Mouse (Mus musculus) layer of hippocampus, adult 8-10 months (tissue): ENCODE results near the gene Icmt. TPM values are rescaled to one million over a fixed set of nuclear protein-coding genes. Genes with fewer than 3 reads are reported as not detected.

Experiments
- DNase-seq, 2 experiments: peaks; one replicate each; pipeline ENCODE4 v3.0.0; 2022; ENCODE audit warnings: low spot score in 2 of 2
- total RNA-seq, 4 experiments: library from RNA; stranded (reverse); gene quantifications; 2 replicates each; pipeline ENCODE4 v1.2.4; 2022

The Icmt gene
- total RNA-seq, 4 experiments from 2014 or later: 38.0 to 52.1 (median 47.0) TPM

DNA sequence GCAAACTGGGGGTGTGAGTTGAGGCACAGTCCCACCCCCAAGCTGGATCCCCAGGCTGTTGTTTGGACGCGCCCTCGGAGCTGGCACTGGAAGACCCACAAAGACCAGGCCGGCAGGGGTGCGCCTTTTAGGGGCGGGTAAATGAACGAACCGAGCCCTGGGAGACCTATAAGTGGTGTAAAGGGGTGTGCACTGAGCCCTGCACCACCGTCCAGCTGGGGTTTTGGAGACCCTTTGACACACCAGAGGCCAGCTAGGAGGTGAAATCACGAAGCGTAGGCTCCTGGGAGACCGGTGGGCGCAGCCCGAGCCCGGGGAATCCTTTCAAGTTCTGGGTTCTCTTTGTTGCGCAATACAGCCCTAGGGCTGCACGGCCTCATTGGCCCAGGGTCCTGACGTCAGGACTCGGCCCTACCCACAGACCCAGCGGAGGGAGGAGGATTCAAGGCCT is 22.3 kb upstream of the Icmt start:
- no peak for DNase-seq

DNA sequence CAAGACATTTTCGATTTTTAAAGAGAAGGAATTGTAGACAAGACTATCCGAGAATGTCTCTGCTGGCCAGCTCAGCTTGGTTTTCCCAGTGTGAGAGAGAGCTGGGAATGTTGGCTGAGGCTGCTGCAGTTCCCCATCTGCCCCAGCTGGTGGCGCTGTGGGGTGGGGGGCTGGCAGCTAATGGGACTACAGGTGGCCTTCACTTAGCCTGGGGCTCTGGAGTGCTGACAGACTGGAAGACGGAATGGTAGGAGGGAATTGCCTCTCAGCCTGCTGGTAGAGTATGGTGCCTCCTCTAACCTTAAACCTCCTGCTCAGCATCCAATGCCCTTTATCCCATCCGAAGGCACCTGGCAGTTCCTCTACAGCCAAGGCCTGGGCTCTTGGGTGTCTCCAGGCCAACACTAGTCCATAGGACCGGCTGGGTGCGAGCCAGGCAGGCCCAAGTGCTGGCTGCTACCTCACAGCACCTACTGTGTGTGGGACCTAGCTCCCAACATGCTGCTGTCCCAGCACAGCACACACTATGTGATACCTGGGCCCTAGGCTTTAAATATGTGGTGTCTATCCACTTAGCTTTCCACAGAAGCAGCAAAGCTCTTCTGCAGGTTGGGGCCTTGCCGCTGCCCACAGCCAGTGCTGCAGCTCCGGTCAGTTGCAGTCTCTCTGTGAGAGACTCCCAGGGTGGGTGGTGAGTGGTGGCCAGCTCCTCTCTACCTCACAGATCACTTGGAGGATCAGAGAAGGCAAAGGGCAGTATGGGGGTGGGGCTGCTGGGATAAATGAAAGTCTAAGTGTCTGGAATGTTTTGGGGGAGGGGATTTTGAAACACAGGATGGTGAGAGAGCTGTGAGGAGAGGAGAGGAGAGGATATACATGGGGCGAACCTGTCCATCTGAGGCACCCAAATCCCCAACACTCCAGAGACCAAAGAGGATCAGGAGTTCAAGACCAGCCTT is 20.4 kb upstream of the Icmt start:
- DNase-seq: no peak

DNA sequence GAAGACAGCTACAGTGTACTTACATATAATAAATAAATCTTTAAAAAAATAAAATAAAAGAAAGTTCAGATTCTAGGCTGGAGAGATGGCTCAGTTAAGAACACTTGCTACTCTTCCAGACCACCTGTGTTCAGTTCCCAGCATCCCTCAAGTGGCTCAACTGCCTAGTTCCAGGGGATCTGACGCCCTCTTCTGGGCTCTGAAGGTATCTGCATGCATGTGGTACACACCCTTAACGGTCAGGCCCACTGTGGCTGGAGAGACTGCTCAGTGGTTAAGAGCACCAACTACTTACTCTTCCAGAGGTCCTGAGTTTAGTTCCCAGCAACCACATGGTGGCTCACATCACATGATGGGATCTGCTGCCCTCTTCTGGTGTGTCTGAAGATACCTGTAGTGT is 19.1 kb upstream of the Icmt start:
- DNase-seq: no peak

DNA sequence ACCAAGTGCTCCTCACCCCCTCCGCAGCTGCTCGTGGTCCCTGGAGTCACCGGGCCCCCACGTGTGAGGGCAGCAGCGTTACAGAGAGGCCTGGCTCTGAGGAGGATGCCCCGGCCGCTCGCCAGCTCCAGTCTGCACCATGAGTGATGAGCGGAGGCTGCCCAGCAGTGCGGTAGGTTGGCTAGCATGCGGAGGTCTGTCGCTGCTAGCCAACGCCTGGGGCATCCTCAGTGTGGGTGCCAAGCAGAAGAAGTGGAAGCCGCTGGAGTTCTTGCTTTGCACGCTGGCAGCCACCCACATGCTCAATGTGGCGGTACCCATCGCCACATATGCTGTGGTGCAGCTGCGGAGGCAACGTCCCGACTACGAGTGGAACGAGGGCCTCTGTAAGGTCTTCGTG is 18.0 kb upstream of the Icmt start:
- DNase-seq: no peak

DNA sequence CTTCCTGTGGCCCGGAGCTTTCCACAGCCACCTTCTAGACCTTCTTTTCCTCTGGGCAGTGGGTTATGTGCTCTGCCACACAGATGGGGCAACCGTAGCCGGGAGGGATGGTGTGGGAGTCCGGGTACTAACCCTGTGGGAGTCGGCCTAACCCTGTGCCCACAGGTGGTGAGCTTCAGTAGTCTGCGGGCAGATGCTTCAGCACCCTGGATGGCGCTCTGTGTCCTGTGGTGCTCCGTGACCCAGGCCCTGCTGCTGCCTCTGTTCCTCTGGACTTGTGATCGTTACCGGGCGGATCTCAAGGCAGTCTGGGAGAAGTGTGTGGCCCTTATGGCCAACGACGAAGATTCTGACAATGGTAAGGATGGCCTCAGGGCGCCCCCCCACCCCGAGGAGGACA is 15.4 kb upstream of the Icmt start:
- no peak for DNase-seq

DNA sequence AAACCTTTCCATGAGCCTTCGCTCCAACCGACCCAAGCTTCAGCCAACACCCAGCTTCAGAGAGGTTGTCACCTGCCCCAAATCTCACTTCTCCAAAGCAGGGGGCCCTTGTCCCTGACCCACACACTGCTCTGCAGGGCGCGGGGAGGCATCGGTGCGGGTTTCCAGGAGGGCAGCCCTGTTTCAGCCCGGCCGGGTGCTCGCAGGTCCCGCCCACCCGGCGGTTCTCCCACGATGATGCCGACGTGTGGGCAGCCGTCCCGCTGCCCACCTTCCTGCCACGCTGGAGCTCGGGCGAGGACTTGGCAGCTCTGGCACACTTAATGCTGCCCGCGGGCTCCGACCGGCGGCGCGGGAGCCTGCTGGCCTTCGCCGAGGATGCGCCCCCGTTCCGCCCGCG is 14.3 kb upstream of the Icmt start:
- no peak for DNase-seq

DNA sequence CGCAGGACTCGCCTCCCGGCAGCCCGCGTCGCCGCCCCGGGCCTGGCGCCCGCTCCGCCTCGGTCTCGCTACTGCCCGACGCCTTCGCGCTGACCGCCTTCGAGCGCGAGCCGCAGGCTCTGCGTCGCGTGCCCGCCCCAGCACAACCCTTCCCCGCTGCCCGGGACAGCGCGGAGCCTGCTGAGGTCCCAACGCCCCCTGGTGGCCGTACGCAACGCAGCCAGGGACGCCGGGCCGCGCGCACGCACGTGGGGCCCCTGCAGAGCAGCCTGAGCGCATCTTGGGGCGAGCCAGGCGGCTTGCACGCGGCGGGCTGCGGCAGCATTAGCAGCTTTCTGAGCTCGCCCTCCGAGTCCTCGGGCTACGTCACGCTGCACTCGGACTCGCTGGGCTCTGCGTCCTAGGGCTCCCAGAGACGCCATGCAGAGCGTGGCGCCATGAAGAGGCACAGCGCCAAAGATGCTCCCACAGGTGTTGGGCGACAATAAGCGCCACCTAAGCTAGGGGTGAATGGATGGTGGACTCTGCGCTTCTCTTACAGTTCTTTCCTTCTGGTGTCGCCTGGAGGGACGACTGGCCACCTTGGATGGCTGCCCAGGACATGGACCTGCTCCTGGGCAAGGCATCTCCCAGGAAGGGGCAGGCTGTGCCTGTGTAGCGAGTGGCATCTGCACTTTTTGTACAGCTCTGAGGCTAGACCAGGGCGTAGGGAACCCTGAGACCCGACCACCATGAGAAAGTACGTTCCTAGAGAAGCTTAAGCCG is 13.7 kb upstream of the Icmt start:
- DNase-seq: peak; percentile 64 to 89

DNA sequence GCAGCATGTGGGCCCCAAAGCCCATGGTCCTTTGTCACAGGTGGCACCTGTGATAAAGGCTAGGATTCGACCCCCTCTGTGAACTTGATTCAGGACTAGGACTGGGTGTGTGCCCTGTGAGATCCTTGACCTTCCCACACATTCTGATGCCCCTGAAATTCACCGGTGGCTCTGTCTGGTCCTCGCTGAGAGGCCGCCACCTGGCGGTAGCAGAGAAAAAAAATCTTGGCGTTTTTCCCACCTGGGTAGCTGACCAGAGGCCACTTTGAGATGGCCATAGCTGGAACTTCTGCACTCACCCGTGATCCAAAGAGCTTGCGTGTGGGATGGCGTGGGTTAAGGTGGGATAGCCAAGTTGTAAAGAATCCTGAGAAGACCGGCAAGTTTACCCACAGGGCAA is 11.5 kb upstream of the Icmt start:
- no peak for DNase-seq

DNA sequence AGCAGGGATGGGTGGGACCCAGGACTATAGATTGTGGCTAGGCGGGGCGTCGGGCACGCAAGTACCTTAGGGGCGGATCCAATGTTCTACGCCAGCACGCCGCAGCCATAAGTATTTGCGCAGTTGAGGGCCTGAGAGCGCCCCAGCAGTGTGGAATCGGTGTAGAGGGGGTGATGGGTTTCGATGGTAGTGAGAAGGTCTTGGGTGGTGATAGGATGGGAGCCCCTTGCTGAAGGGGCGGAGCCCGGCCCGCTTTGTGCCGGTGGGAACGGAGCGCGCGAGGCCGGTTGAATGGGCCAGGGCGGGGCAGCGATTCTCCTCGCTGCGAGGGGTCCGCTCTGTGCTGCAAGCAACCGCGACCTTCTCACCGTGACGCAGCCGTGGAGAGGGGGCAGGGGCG is 10.8 kb upstream of the Icmt start:
- DNase-seq: no peak

DNA sequence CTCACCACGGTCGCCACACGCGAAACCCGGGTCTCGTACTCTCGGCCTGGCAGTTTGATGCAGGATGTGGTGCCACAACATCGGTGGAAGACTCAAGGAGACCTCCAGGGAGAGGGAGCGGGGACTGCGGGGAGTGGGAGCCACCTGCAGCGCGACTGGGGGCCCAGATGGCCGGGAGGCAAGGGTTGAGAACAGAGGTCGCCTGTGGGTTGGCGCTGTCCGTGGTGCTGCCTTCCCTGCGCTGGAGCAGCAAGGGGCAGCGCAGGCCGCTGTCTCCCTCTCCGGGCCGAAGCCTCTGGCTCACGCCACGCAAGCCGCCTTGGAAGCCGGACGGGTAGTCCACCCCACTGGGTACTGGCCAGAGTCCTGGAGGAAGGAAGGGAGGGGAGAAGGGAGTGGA is 10.1 kb upstream of the Icmt start:
- no peak for DNase-seq

DNA sequence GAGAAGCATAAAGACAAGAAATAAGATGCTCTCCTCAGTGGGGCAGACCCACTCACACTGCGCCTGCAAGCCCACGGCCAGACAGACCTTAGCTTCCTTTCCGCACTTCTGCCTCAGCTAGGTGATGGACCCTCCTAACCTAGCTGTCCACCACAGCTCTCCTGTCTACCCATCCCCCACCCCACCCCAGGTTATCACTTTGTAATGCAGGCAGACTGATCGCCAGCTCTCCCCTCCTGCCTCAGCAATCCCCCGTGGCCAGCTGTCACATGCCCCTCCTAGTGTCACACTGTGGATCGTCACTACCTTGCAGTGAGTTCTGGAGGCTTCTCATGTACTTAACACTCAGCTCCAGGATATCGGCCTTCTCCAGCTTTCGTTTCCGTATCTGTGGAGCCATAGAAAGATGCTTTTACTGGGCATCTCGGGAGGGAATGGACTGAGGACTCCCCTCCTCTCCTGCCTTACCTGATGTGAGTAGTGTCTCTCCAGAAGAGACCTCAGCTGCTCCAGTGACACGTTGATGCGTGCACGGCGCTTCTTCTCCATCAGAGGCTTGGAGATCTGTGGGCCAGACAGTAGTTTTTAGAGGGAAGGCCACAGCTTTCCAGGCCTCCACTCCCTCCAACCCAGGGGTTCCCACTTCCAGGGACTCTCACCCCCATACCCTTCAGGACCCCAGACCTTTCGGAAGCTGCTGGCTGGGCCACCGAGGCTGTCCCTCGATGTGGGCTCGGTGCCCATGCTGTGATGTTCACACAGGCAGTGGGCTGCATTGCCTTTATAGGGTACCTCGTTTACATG is 9.5 kb upstream of the Icmt start:
- no peak for DNase-seq

DNA sequence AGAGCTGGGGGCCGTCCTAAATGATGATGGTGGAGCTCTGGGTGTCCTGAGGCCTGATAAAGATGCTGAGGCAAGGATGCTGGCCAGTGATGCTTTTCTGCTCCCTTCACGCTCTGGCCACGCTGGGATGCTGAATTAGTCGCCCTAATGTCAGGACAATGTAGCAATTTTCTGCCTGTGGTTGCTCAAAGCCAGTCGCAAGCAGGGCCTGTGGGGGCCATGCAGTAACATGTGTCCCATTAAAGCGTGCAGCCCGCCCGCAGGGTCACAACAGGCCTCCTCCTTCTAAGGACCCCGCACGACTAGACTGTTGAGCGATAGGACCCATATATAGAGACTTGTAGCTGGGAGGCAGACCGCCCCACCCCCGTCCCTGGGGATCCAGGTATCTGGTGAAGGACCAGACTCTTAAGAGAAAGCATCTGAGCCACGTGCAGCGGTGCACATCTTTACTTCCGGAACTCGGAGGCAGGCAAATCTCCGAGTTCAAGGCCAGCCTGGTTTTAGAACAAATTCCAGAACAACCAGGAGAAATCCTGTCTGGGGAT is 8.6 kb upstream of the Icmt start:
- no peak for DNase-seq

DNA sequence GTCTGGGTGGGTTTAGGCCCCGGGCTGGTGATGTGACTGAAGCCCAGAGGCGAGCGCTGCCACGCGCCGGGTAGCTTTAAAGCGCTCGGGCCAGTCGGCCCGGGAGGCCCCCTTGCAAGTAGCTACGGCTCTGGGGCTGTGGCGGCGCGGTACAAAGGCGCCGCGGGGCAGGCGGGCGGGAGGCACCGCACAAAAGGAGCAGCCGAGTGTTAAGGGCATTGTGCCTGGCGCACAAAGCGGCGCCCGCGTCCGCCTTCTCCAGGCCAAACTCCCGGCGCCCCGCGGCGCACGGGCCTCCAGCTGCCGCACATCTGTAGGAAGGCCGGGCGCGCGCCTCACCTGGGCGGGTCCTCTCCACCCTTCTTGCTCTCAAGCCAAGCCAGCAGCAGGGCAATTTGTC is 6.6 kb upstream of the Icmt start:
- DNase-seq: no peak

DNA sequence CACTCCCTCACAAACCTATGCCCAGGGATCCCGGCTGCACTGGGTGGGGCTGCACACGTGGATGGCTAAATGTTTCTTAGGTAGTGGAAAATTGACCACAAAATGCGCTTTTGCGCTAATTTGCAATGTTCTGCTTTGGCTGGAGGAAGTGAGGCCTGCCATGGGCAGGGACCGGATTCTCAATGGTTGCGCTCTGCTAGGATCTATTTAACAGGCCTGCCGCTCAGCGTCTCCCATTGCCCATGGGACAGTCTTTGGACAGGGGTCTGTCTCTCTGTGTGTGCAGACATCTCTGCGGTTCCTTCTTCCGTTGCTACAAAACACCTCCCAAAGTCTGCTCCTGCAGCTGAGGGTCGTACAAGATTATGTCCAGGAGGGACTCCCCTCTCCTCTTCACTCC is 6.0 kb upstream of the Icmt start:
- DNase-seq: no peak

DNA sequence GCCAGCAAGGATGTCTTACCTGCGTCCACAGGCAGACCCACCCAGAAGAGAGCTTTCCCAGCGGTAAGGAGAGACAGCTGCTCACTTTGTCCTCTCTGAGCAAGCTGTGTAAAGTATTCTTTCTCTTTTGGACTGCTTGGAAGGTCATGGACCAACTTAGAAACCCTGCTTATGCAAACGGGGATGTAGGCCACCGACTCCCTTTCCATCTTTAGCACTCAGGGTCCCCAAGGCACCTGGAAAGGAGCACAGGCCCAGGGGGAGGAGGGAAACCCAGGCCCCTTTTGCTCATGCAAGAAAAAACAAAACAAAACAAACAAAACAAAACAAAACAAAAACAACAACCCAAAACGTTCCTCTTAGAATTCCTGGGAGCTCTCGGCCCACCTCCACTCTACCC is 5.5 kb upstream of the Icmt start, which contains the start of gene Hes3:
Gene Hes3, minus strand, starts transcription at position 101 of the 400 bp plus-strand sequence.
- no peak for DNase-seq

DNA sequence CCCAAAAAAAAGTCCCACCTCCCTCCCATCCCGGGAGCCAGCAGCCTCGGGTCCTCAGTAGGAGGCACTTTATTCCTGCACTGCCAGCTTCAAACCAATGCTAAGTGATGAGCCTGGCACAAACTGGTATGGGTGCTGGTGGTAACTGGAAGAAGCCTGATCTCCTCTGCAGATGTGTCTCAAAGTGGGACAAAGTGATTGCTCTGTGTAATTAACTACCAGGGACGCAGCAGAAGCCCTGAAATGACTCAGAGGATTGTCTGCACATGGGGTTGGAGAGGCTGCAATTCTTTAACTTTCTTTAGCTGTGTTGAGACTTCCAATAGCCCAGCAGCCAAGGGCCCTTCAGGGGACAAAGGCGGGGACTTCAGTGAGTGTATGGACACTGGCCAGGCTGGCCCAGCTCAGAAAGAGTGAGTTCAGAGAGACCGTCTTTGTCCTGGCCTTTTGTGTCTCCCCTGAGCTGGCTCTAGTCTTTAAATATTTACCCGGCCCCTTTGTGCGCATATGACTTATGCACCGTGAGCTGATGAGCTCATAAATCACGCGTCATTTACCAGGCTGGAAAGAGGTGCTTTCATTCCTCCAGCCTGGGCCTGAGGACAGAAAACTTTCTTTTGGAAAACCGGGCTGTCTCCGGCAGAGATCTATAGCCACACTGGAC is 4.8 kb upstream of the Icmt start:
- no peak for DNase-seq

DNA sequence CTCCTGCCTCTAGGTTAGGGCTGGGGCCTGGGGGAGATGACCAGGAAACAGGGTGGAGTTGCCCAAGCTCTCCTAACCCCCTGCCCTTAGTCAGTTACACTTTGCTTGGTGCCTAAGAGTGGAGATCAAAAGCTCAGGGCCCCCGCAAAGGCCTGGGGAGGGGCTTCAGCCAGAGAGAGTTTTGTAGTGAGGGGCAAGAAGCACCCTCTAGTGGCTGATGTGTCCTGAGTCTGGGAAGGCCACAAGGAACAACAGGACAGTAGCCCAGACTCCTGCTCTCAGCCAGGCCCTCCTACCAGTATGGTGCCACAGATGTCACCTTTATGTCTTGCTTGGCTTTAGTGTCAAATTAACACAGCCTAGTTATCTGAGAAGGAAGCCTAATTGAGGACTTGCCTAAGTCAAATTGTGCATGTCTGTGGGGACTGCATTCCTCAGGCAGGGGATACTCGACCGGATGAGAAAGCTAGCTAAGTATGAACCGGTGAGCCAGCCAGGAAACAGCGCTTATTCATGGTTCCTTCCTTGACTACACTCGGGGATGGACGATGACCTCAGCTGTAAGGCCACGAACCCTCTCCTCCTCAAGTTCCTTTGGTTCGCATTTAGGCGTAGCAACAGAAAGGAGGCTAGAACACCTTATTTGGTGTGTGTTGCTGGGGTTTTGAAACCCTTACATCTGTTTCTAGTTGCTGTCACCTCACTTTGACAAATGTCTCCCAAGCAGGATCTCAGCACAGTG is 2.7 kb upstream of the Icmt start:
- DNase-seq: no peak

DNA sequence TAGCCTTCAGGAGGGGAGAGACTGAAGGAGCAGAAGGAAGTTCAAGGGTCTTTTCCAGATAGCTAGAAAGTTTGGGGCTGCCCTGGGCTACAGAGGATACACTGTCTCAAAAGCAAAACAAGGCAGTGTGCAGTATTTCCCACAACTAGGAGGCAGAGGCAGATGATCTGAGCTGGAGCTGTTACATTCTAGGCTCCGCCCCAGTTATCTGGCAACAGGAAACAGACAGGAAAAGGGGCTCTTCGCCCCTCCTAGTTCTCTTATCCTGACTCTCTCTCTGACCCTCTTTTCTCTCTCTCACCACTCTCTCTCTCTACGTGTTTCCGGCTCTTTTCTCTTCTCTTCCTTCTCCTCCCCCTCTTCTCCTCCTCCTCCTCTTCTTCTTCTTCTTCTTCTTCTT is 1.1 kb upstream of the Icmt start:
- no peak for DNase-seq

DNA sequence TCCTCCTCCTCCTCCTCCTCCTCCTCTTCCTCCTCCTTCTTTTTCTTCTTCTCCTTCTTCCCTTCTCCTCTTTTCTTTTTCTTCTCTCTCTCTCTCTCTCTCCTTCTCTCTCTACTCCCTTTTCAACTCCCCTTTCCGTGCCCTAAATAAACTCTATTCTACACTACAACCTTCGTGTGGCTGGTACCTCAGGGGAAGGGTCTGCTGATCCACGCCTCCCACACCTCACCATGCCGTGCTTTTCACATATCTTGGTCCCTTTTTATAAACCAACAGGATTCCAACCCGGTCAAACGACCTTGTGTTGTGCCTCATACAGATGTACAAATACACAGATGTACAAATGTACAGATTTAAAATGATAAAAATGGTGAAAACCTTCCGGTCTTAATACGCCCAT is 656 bp upstream of the Icmt start:
- DNase-seq: no peak

DNA sequence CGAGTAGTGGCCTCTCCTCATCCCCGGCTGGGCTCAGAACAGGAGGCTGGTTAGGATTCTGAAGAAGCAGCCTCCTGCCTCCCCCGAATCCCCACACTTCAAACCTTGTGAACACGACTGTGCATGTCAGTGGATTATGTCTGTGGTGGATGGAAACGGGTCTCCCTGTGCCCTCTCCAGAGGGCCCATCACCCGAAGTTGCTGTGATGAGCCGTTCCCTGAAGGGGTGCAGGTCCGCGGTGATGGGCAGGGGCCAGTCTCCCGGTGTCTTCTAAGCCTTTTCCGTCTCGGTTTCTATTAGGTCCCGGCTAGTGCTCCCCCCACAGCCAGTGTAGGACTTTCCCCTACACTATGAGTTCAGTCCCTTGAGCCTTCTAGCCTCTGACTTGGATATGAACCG is 1.8 kb downstream of the Icmt start:
- no peak for DNase-seq
